Mouse (Mus musculus) retina, adult 2 months (tissue): ENCODE data around the gene Arf3.
"Not testable (repeated sequence)": the region's sequence is repeated elsewhere in the genome, so short reads cannot be mapped to it uniquely, and the experiment has no call there.

ENCODE experiments used
- DNase-seq: peaks from one replicate; pipeline ENCODE4 v3.0.0-alpha.2; 2012; ENCODE audit warnings: low read depth, low spot score

Arf3 gene

GRCm38 (mm10) chr15:98754125-98754524 lies 8.9 kb downstream of the Arf3 start:
- no peak for DNase-seq

DNA sequence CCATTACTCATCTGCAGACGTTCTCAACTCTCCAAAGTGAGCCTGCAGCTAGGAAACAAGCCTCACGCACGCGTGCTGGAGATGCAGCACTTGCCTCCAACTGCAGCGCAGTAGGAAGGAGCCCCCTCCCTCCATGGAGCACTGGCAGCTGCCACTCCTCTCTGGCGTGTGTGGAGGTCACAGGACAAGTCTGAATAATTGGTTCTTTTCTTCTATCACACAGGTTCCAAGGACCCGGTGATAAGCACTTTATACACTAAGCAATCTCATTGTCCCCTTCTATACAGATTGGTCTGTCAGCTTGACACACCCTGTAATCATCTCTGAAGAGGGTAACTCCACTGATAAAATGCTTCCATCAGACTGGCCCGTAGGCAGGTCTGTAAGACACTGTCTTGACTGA lies 10.0 kb downstream of the Arf3 start:
- no peak for DNase-seq

DNA sequence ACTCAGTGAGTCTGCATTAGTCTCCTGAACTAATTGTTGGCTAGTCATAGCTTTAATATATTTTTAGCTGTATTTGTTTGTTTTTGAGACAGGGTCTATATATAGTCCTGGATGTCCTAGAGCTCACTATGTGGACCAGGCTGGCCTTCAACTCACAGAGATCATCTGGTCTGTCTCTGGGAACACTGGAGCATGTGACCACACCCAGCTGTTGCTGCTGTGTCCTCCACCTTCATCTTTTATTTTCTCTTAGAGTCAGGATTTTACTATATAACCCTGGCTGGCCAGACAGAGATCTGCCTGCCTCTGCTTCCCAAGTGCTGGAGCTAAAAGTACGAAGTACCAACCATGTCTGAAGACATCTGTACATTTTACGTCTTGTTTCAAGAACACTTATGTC lies 13.9 kb downstream of the Arf3 start:
- DNase-seq = no peak

DNA sequence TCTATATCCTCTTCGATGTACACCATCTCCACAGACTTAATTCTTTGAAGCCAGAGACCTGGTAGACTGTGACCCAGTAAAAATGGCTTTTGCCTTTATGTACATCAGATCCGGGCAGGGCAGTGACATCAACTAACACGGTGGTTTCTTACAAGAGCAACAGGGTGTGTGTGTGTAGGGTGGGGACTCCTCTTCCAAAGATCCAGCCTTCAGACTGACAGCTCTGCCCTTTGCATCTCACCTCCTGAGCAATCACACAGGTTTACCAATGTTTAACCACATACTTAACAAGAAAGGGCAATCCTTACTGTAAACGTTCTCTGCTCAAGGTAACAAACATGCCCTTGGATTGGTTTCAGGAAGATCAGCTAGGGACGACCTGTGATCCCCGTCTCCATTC lies 15.7 kb downstream of the Arf3 start:
- no peak for DNase-seq

DNA sequence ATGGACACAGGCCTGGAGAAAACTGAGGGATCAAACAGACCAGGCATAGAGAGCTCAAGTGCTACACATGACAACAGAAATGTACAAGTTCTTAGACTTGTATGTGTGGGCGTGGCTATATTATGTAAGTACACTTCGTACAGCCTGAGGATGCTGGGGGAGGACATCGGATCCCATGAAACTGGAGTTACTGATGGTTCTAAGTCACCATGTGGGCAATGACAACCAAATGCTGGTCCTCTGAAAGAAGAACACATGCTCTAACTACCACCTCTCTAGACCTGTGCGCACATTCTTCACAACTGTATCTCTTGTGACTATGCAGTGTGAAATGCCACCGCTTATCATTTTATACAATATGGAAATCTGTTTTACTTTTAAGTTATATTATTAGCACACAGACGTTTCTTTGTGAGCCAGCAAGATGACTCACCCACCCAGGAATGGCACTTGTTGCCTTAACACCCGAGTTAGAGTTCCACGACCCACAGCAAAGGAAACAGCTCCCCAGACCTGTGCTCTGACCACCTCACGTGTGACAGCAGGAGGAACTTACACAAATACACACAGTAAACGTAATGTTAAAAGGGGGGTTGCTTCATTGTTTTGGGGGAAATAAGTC lies 16.6 kb downstream of the Arf3 start:
- no peak for DNase-seq

DNA sequence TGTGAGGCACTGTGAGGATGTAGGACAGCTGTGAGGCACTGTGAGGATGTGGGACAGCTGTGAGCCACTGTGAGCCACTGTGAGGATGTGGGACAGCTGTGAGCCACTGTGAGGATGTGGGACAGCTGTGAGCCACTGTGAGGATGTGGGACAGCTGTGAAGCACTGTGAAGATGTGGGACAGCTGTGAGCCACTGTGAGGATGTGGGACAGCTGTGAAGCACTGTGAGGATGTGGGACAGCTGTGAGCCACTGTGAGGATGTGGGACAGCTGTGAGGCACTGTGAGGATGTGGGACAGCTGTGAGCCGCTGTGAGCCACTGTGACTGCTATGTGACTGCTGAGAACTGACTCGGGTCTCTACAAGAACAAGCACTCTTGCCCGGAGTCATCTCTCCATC lies 19.2 kb downstream of the Arf3 start:
- not testable (repeated sequence) for DNase-seq

- DNase-seq = no peak
Observed at GRCm38 (mm10) chr15:98742766-98743428, 20.1 kb downstream of the Arf3 start.

GRCm38 (mm10) chr15:98740219-98740618 lies 22.8 kb downstream of the Arf3 start:
- no peak for DNase-seq

DNA sequence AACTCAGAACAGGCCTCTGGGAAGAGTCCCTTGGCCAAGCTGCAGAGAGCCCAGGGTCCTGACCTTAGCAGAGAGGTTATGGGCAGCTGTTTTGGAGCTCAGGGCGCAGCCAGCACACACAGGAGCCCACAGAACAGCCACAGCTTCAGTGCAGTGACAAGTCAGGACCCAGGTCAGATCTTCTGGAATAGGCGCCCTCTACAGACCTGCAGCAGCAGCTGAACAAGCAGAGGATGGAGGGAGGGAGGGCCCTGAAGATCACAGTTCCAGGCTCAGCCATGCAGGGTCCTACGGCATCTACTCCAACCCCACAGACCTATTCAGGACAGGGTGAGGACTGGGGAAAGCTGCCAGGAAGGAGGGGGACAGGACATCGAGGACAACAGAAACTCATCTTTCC lies 24.2 kb downstream of the Arf3 start:
- no peak for DNase-seq

DNA sequence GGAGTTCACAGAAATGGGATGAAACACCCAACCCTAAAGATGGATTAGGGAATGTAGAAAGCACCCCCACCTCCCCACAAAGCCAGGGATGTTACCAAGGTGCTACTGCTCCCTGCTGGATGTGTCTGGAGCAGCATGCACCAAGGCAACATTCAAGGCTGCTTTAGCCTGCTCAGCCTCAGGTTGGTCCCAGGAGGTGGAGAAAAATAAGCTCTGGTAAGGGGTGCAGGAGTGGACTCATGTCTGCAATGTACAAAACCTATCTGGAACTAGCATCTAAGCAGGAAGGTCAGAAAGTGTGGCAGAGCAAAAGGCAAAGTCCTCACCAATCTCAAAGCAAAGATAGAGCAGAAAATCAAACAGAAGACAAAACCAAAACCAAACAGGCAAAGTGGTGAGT lies 25.1 kb downstream of the Arf3 start:
- no peak for DNase-seq

- no peak for DNase-seq
Observed at GRCm38 (mm10) chr15:98736521-98736920, 26.5 kb downstream of the Arf3 start.

DNA sequence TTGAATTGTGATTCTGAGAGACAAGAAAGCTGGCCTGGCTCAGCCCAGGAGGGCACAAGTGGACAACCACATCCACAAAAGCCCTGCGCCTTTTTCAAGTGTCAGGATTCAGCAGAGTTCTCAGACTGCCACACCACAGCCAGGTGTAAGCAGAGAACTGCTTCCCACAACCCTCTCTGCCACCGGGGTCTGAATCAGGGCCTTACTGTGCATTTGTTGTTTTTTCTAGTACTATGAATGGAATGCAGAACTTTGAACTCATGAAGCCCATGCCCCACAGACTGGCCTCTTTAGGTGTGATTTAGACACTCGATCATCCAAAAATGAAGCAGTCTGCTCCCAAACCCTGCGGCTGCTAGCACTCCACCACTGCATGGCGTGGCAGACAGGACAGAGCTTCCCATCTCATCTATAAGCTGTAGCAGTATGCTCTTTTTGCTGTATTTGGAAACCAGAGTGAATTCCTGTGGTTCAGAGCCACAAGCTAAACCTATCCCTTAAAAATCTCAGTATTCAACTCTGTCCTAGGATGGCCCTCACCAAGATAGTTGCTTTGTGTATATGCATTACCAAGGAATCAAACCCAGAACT lies 28.9 kb downstream of the Arf3 start:
- no peak for DNase-seq

GRCm38 (mm10) chr15:98733370-98733769 lies 29.6 kb downstream of the Arf3 start:
- DNase-seq = no peak

DNA sequence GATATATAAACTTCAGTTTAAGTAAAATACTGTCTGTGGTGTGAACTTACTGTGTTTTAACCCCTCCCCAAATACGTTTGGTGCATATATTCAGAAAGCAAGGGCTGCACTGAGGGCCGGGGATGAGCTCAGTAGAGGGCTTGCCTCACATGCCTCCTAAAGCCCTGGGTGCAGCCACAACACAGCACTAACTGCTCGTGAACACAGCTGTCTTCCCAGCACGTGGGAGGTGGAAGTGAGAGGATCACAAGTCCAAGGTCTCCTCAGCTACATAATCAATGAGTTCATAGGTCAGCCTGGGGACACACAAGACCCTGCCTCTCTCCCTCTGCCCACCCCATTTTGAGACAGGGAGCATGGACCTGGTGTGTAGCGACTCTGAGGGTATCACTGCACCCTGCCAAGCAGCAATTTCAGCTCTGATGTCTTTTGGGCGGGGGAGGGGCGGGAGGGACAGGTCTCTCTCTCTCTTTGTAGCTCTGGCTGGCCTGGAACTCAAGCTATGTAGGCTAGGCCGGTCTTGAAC lies 30.9 kb downstream of the Arf3 start:
- DNase-seq = no peak

DNA sequence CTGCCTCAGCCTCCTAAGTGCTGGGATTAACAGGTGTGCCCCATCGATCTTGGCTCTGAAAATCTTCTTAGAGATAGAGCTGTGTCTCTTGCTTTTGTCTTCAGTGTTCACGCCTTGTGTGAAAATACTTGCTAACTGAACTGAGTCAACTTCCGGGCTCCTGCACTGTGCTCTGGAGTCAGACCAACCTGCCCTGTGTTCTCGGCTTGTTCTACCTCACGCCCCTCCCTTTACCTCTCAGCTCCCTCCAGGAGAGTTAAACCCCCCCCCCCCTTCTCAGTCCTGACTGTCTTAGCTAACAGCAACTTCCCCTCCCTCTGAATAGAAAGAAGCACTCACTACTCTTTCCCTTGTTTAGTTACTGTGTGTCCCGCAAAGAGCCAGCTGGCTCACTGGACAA lies 32.2 kb downstream of the Arf3 start:
- DNase-seq = no peak

DNA sequence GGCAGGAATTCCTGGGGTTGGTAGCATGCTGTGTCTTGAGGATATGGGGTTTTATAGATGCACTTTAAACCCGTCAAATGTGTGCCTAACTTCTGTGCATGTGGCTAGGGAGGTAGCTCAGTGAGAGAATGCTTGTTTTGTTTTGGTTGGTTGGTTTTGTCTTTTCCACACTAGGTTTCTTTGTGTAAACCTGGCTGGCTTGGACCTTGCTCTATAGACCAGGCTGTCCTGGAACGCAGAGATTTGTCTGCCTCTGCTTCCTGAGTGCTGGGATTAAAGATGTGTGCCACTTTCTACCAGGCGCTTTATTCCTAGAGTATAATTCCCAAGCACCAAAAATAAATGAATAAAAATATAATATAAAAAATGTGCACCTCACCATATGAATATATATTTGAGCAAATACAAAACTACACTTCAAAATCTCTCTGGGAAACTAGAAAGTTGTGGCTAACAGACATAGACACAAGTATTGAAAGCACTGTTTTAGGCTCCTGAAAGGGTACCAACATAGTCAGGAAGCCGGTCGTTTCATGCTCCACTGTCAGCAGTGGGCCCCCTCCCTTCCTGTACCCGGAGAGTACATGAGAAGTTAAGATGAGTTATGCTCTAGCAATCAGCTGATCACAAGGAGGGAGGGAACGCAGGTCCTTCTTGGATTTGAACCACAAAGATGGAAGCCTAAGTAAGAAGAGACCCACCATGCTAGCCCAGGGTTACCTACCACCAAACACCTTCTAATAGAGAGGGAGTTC lies 33.0 kb downstream of the Arf3 start:
- DNase-seq = no peak

GRCm38 (mm10) chr15:98728366-98728765 lies 34.6 kb downstream of the Arf3 start:
- no peak for DNase-seq

DNA sequence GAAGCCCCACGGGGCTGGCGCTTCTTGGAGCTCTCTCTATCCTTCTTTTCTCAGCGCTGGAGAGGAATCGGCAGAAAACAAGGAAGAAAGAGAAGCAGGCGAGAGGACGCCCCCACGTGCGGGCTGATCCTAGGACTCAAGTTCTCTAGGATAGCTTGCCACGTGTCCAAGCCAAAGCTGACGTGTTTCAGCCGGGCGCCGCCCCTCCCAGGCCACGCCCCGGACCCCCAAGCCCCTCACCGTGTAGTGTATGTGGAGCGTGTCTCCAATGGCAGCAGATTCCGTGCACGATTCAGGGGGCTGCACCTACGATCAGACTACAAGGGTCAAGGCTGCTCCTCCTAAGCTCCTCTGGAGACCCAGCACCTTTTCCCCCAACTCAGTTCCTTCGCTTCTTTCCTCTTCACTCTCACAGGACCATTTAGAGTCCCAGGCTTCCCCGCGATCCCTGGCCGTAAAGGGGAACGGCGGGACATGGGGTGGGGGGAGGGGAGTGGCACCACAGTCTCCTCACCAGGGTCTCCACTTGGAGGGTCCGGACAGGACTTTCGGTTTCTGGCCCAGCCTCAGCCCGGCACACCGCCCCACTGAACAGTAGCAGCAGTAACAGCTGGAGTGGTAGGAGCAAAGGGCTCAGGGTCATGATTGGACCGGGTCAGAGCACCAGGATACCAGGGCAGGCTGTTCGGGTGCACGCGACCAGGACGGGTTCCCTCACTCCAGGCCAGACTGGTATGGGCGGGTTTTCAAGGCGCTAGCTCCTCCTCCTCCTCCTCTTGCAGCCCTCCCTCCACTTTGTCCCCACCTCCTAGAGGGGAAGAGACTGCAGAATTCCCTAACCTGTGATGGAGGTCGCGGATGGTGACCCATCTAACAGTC lies 35.3 kb downstream of the Arf3 start, which contains the start of gene Fkbp11:
TSS of gene Fkbp11 (minus strand) at position 756 of the 879 bp plus-strand sequence.
- DNase-seq = no peak

- DNase-seq = no peak
Observed at GRCm38 (mm10) chr15:98726746-98727145, 36.3 kb downstream of the Arf3 start.

- DNase-seq = no peak
Observed at GRCm38 (mm10) chr15:98726079-98726478, 36.9 kb downstream of the Arf3 start.

DNA sequence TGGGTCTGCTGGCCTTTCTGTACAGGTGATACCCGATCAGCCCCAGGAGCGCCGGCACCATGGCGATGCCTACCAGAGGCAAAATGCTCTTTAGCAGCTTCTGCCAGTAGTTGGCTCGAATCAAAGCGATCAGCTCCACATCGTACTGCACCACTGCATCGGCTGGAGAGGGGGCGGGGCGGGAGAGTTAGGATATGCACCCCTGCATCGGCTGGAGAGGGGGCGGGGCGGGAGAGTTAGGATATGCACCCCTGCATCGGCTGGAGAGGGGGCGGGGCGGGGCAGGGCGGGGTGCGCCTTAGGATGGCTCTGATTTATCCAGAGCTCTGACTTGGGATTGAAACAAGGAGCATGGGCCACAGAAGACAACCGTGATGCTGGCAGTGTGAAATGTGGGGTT lies 38.6 kb downstream of the Arf3 start:
- no peak for DNase-seq
